Mouse (Mus musculus) cortical plate, adult 2 months (tissue): ENCODE data around the gene Polg2. TPM values are rescaled to one million over a fixed set of nuclear protein-coding genes. Genes with fewer than 3 reads are reported as not detected.
"Not testable (repeated sequence)": the region's sequence is repeated elsewhere in the genome, so short reads cannot be mapped to it uniquely, and the experiment has no call there.

Source experiments
- H3K27ac ChIP-seq: fragments of 200-500 bp; 2 replicates; pipeline ENCODE4 v1.5.1; 2012; ENCODE audit warnings: low read length, control low read depth, inconsistent platforms; ENCODE audit not compliant: insufficient read depth
- H3K4me1 ChIP-seq: fragments of 200-500 bp; 2 replicates; pipeline ENCODE4 v1.6.1; 2011; ENCODE audit warnings: low read length; ENCODE audit not compliant: control insufficient read depth, insufficient read depth
- H3K4me3 ChIP-seq: fragments of 200-500 bp; 2 replicates; pipeline ENCODE4 v1.5.1; 2011; ENCODE audit warnings: mild to moderate bottlenecking, low read length, control low read depth; ENCODE audit not compliant: insufficient read depth
- CTCF ChIP-seq: fragments of 200-500 bp; IDR thresholded peaks from 2 replicates; pipeline ENCODE4 v1.5.1; 2011; ENCODE audit warnings: mild to moderate bottlenecking, control low read depth, low read length; ENCODE audit not compliant: insufficient read depth; ENCODE audit errors: extremely low read depth
- POLR2A ChIP-seq: fragments of 200-500 bp; IDR thresholded peaks from 2 replicates; pipeline ENCODE4 v1.6.1; 2011; ENCODE audit warnings: mild to moderate bottlenecking, low read length, control low read depth; ENCODE audit not compliant: insufficient read depth; ENCODE audit errors: extremely low read depth
- polyA plus RNA-seq: library from polyadenylated mRNA; depleted of rRNA; stranded (reverse); fragments of >200 nt; gene quantifications from 2 replicates; pipeline ENCODE4 v1.2.3, GENCODE M21; 2012

Gene Polg2
- polyA plus RNA-seq, 1 experiment = 3.8 TPM

DNA sequence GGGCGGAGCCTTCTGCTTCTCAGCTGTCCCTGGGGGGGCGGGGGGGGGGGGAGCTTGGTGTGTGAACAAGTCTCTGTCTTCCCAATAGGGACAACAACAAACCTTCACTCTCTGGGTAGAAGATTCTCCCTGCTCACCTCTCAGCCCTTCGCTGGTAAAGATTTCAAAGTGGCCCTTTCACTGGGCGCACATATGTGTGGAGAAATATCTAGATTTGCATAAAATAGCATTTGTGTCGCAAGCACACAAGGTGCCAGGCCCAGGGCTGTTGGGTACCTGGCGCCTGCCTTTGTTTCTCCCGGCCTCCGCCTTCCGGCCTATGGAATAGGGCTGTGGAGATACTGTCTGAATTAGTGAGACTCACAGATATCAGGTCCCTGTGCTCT is 16.5 kb downstream of the Polg2 start:
- no peaks in the 10 kb centered on the region for H3K4me1 ChIP-seq
- no peak for TF ChIP-seq CTCF
- TF ChIP-seq POLR2A = no peak
- no peak overlapping the region for H3K27ac ChIP-seq
- no peak overlapping the region for H3K4me3 ChIP-seq

DNA sequence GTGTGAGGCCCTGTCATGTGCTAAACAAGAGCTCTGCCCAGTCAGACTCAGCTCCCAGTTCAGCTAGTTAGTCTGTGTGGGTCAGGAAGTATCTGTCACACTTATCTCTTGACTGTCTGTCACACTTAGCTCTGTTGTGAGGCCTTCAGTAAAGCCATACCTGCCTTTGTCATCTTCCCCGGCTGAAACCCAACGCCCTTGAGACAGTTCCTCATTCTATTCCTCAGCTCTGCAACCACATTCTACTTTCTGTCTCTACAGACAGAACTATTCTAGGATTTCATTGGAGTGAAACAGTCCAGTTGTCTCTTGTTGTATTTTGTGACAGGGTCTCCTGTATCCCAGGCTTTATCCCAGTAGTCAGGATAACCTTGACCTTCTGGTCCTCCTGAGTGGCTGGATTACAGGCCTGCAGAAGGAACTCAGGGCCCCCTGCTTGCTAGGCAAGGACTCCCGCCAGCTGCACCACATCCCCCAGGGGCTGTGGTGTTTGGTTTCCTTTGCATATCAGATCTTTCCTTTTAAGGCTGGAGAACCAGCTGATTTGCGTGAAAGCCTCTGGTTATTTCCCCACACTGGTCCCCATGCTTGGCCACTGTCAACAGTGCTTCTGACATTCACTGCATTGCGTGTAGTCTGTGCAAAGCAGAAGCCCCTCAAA is 17.1 kb downstream of the Polg2 start:
- no peak overlapping the region for H3K27ac ChIP-seq
- no peak overlapping the region for H3K4me3 ChIP-seq
- H3K4me1 ChIP-seq = no peaks in the 10 kb centered on the region
- TF ChIP-seq POLR2A = no peak

- TF ChIP-seq CTCF (no peak), POLR2A (no peak)
- Histone ChIP-seq H3K4me3 (no peak overlapping the region), H3K27ac (no peak overlapping the region)
These were observed 18.8 kb downstream of the Polg2 start for GRCm38 (mm10) chr11:106760511-106760910.

DNA sequence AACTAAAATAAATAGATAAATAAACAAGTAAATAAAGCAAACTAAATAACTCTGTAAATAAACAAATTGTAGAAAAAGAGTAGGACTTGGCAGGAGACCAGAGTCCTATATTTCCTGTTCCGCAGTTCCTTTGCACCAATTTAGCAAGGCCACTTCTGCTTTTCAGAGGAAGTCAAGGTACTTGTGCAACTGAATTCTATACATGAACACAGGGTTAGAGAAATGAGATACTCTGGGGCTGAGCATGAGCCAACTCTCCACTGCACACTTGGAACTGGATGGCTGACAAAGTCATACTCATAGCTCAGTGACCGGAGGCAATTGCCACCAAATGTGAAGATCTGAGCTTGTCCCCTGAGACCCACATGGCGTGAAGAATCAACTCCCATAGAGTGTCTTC is 20.3 kb downstream of the Polg2 start:
- H3K4me1 ChIP-seq = no peaks in the 10 kb centered on the region
- TF ChIP-seq POLR2A (no peak), CTCF (no peak)
- no peak overlapping the region for H3K4me3 ChIP-seq
- H3K27ac ChIP-seq = no peak overlapping the region

More at GRCm38 (mm10) chr11:106760511-106760910, 18.8 kb downstream of the Polg2 start:
- H3K4me1 ChIP-seq = no peaks in the 10 kb centered on the region

GRCm38 (mm10) chr11:106755583-106755982 is 23.8 kb downstream of the Polg2 start:
- H3K4me3 ChIP-seq = no peak overlapping the region
- TF ChIP-seq POLR2A (no peak), CTCF (no peak)
- H3K4me1 ChIP-seq = no peaks in the 10 kb centered on the region
- no peak overlapping the region for H3K27ac ChIP-seq

DNA sequence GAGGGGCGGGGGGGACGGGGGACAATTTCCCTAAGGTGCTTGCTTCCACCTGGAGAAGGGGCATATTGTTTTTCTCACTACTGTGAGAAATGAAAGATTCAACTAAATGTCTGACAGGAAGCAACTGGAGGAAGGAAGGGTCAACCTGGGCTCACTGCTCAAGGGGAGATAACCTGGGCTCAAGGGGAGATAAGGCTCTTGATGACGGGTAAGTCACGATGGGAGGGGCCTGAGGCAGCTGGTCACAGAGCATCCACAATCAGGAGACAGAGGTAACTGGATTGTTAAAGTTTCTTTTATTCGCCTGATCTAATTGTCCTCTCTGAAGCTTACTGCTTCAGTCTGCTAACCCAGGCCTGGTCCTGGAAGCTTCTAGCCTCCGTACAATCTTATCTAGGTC is 26.0 kb downstream of the Polg2 start:
- H3K27ac ChIP-seq = no peak overlapping the region
- H3K4me3 ChIP-seq = no peak overlapping the region
- H3K4me1 ChIP-seq = no peaks in the 10 kb centered on the region
- TF ChIP-seq POLR2A (no peak), CTCF (no peak)

DNA sequence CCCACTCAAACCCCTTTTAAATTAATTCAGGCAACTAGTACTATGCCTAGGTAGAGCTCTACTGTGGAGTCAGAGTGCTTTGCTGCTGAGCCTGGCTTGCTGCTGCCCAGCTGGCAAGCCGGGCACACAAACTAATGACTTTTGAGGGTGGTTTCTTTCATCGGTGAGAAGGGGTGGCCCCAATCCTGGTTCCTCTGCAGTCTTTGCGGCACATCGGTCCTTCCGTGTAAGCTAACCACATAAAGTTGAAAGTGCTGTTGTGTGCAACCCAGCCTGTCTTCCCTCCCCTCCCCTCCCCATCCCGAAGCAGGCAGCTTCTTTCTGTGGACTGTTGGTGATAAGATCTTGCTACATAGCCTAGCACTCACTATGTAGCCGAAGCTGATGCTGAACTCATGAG is 27.2 kb downstream of the Polg2 start:
- no peak for TF ChIP-seq CTCF
- TF ChIP-seq POLR2A = no peak
- Histone ChIP-seq H3K4me3 (no peak overlapping the region), H3K27ac (no peak overlapping the region), H3K4me1 (no peaks in the 10 kb centered on the region)

GRCm38 (mm10) chr11:106751039-106752018 is 28.0 kb downstream of the Polg2 start, which contains the start of gene Milr1:
TSS of gene Milr1 (plus strand) at chr11:106751226.
- no peaks in the 10 kb centered on the region for H3K4me1 ChIP-seq
- TF ChIP-seq CTCF (no peak), POLR2A (no peak)
- no peak within 1 kb of the TSS for H3K4me3 ChIP-seq
- no peak within 1 kb of the TSS for H3K27ac ChIP-seq

DNA sequence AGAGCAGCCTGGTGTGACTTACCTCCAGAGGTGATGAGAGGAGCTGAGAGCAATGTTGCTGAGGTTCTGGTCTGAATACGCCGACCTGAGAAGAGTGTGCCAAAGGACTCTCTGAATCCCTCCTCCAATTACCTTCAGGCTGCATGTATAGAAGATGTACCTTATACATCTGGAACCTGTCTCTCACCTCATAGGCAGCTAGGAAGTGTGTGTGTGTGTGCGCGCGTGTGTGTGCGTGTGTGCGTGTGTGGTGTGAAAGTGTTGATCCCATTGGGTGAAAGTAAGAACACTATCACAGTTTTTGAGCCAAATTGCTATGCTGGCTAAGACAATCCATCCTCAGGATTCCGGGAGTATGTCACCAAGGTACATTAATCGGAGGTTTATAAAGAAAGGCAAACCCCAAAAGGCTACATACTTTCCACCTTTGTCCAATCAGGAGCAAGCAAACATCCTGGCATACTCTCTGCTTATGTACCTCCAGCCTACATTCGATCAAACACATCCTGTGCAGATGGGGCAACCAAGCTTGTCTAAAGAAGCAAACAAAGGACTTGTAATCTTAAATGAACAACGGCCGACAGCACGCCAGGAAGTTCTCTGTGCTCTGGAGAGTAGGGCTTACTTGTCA is 29.1 kb downstream of the Polg2 start, which contains the start of gene Pecam1:
Gene Pecam1 (minus strand): TSS at position 508 of the 631 bp plus-strand sequence.
- no peak within 1 kb of the TSS for H3K27ac ChIP-seq
- no peak within 1 kb of the TSS for H3K4me3 ChIP-seq
- no peaks in the 10 kb centered on the region for H3K4me1 ChIP-seq
- TF ChIP-seq CTCF (no peak), POLR2A (no peak)

DNA sequence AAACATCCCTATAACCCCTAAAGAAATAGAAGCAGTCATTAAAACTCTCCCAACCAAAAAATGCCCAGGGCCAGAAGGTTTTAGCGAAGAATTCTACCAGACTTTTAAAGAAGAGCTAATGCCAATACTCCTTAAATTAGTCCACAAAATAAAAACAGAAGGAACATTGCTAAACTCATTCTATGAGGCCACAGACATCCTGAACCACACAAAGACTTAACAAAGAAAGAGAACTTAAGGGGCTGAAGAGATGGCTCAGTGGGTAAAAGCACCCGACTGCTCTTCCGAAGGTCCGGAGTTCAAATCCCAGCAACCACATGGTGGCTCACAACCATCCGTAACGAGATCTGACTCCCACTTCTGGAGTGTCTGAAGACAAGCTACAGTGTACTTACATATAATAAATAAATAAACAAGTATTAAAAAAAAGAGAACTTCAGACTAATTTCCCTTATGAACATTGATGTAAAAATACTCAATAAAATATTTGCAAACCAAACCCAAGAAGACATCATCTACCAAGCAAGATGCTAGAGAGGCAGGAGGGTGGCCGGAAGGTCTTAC is 29.7 kb downstream of the Polg2 start:
- H3K4me1 ChIP-seq, H3K4me3 ChIP-seq, H3K27ac ChIP-seq: not testable (repeated sequence)
